Mouse (Mus musculus): Measurements from ENCODE around the gene Nat10. TPM values are rescaled to one million over a fixed set of nuclear protein-coding genes. Genes with fewer than 3 reads are reported as not detected.

Gene Nat10
- polyA plus RNA-seq, 1 experiment, result 0.52 TPM

- no peaks in the 10 kb centered on the region for H3K9me3 ChIP-seq (ENCODE audit: control insufficient read depth, low read length)
- TF ChIP-seq GATA1 (IDR thresholded peaks at IDR 0.05; ENCODE audit: low read length) (no peak), TAL1 (IDR thresholded peaks at IDR 0.05; ENCODE audit: low read length) (no peak)
- H3K4me3 ChIP-seq (replicated peaks), result no peak overlapping the region
- peaks cover 42% of the 10 kb centered on the region for H3K4me1 ChIP-seq (ENCODE audit: control insufficient read depth)
- no peaks in the 10 kb centered on the region for H3K27me3 ChIP-seq (ENCODE audit: control insufficient read depth)
- peaks cover 54% of the 10 kb centered on the region for H3K36me3 ChIP-seq (ENCODE audit: control insufficient read depth)
These were observed 55.2 kb downstream of the Nat10 start for GRCm38 (mm10) chr2:103705826-103706225.

- Histone ChIP-seq H3K36me3 (ENCODE audit: control insufficient read depth) (peaks cover 38% of the 10 kb centered on the region), H3K4me1 (ENCODE audit: control insufficient read depth) (peaks cover 39% of the 10 kb centered on the region), H3K4me3 (replicated peaks) (no peak overlapping the region), H3K27me3 (ENCODE audit: control insufficient read depth) (no peaks in the 10 kb centered on the region), H3K9me3 (ENCODE audit: control insufficient read depth, low read length) (no peaks in the 10 kb centered on the region)
- no peak for TF ChIP-seq GATA1 (IDR thresholded peaks at IDR 0.05; ENCODE audit: low read length)
- no peak for TF ChIP-seq TAL1 (IDR thresholded peaks at IDR 0.05; ENCODE audit: low read length)
These were observed 57.2 kb downstream of the Nat10 start for GRCm38 (mm10) chr2:103703865-103704264.

DNA sequence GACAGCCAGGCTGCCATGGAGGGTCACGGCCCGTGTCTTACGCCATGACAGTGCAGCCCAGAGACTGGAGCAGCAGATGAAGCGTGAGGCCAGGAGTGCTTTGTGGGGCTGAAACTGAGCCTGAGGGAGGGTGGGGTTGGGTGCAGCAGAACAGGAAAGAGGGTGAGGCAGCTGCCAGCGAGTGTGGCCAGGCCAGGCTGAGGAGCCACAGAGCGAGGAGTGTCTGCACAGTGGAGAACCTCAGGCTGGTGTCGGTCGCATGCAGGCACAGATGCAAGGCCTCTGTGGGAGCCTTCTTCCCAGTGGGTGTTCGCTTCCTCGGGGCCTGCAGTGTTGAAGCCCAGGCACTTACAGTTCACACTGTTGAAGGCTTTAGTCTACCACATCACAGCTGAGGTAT, 57.7 kb downstream of the Nat10 start:
- Histone ChIP-seq H3K9me3 (ENCODE audit: control insufficient read depth, low read length) (no peaks in the 10 kb centered on the region), H3K36me3 (ENCODE audit: control insufficient read depth) (peaks cover 33% of the 10 kb centered on the region), H3K27me3 (ENCODE audit: control insufficient read depth) (no peaks in the 10 kb centered on the region)

GRCm38 (mm10) chr2:103700514-103700913, 60.6 kb downstream of the Nat10 start:
- Histone ChIP-seq H3K27me3 (ENCODE audit: control insufficient read depth) (no peaks in the 10 kb centered on the region), H3K4me1 (ENCODE audit: control insufficient read depth) (peaks cover 11% of the 10 kb centered on the region; the same call in 1 of the 2 replicates)
- no peak for TF ChIP-seq TAL1 (IDR thresholded peaks at IDR 0.05; ENCODE audit: low read length)
- no peak for TF ChIP-seq GATA1 (IDR thresholded peaks at IDR 0.05; ENCODE audit: low read length)

More for the DNA sequence above, 57.7 kb downstream of the Nat10 start:
- TF ChIP-seq TAL1 (IDR thresholded peaks at IDR 0.05; ENCODE audit: low read length) (no peak), GATA1 (IDR thresholded peaks at IDR 0.05; ENCODE audit: low read length) (no peak)
- H3K4me3 ChIP-seq (replicated peaks), result no peak overlapping the region
- H3K4me1 ChIP-seq (ENCODE audit: control insufficient read depth), result peaks cover 39% of the 10 kb centered on the region

GRCm38 (mm10) chr2:103696177-103696576, 64.9 kb downstream of the Nat10 start:
- Histone ChIP-seq H3K27me3 (ENCODE audit: control insufficient read depth) (no peaks in the 10 kb centered on the region), H3K4me3 (replicated peaks) (no peak overlapping the region), H3K9me3 (ENCODE audit: control insufficient read depth, low read length) (no peaks in the 10 kb centered on the region), H3K36me3 (ENCODE audit: control insufficient read depth) (no peaks in the 10 kb centered on the region), H3K4me1 (ENCODE audit: control insufficient read depth) (no peaks in the 10 kb centered on the region; the same call in 1 of the 2 replicates)
- no peak for TF ChIP-seq GATA1 (IDR thresholded peaks at IDR 0.05; ENCODE audit: low read length)
- TF ChIP-seq TAL1 (IDR thresholded peaks at IDR 0.05; ENCODE audit: low read length), result no peak

More at GRCm38 (mm10) chr2:103700514-103700913, 60.6 kb downstream of the Nat10 start:
- no peak overlapping the region for H3K4me3 ChIP-seq (replicated peaks)
- H3K36me3 ChIP-seq (ENCODE audit: control insufficient read depth), result peaks cover 12% of the 10 kb centered on the region
- H3K9me3 ChIP-seq (ENCODE audit: control insufficient read depth, low read length), result no peaks in the 10 kb centered on the region

DNA sequence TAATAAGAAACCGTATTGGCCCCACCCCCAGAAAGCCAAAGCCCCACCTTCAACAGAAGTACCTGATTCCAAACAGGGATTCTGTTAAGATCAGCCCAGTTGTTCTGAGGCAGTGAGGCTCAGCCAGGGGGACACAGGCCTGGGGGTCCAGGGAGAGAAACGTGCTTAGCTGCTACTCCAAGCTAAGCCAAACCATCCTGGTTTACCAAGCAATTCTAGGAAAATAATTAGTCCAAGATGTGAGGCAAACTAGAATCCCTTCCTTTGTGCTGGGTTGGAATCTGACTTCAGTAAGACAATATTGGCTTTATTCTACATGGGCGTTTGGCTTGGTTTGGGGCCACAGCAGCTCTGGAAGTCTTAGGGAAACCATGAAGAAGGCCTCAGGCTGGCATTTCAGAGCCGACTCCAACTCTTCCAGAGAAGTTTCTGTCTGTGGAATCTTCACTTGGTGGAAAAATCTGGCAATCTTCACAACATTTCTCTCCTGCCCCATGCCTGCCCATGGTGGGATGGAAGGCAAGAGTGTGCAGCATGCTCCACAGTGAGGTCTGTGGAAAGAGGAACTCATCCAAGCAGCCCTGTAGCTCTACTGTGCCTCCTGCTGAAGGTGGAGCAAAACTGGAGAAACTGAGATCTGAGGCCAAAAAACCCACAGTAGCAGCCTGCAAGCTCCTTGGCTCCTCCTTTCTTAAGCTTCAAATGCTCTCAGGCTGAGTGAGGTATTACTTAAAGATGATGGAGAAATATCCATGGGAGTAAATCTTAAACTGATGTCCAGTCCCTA, 66.1 kb downstream of the Nat10 start:
- Histone ChIP-seq H3K27me3 (ENCODE audit: control insufficient read depth) (no peaks in the 10 kb centered on the region), H3K9me3 (ENCODE audit: control insufficient read depth, low read length) (no peaks in the 10 kb centered on the region), H3K4me3 (replicated peaks) (no peak overlapping the region), H3K4me1 (ENCODE audit: control insufficient read depth) (no peaks in the 10 kb centered on the region), H3K36me3 (ENCODE audit: control insufficient read depth) (no peaks in the 10 kb centered on the region)
- TF ChIP-seq GATA1 (IDR thresholded peaks at IDR 0.05; ENCODE audit: low read length), result no peak
- TF ChIP-seq TAL1 (IDR thresholded peaks at IDR 0.05; ENCODE audit: low read length), result no peak

DNA sequence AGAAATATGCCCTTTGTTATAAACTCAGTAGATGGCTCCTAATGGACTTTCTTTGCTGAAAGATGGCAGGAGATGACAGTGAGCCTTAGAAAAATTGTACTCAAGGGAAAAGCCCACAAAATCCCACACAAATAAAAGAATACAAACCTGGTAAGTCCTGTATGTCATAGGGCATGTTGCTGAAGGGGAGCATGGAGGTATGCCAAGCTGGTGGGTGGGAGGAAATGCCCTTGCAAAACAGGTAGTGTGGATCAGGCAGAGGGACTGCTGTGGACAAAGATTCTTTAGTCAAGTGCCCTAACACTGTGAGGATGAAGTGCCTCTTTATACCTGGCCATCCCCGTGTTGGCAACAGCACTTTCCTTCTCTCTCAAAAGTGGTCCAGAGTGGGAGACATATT, 68.3 kb downstream of the Nat10 start:
- H3K4me1 ChIP-seq (ENCODE audit: control insufficient read depth), result no peaks in the 10 kb centered on the region
- no peaks in the 10 kb centered on the region for H3K27me3 ChIP-seq (ENCODE audit: control insufficient read depth)
- no peak for TF ChIP-seq GATA1 (IDR thresholded peaks at IDR 0.05; ENCODE audit: low read length)
- TF ChIP-seq TAL1 (IDR thresholded peaks at IDR 0.05; ENCODE audit: low read length), result no peak
- H3K4me3 ChIP-seq (replicated peaks), result no peak overlapping the region
- no peaks in the 10 kb centered on the region for H3K36me3 ChIP-seq (ENCODE audit: control insufficient read depth)
- no peaks in the 10 kb centered on the region for H3K9me3 ChIP-seq (ENCODE audit: control insufficient read depth, low read length)

GRCm38 (mm10) chr2:103691278-103691677, 69.8 kb downstream of the Nat10 start:
- Histone ChIP-seq H3K4me1 (ENCODE audit: control insufficient read depth) (no peaks in the 10 kb centered on the region), H3K27me3 (ENCODE audit: control insufficient read depth) (no peaks in the 10 kb centered on the region), H3K9me3 (ENCODE audit: control insufficient read depth, low read length) (no peaks in the 10 kb centered on the region), H3K4me3 (replicated peaks) (no peak overlapping the region), H3K36me3 (ENCODE audit: control insufficient read depth) (no peaks in the 10 kb centered on the region)
- TF ChIP-seq TAL1 (IDR thresholded peaks at IDR 0.05; ENCODE audit: low read length) (no peak), GATA1 (IDR thresholded peaks at IDR 0.05; ENCODE audit: low read length) (no peak)

DNA sequence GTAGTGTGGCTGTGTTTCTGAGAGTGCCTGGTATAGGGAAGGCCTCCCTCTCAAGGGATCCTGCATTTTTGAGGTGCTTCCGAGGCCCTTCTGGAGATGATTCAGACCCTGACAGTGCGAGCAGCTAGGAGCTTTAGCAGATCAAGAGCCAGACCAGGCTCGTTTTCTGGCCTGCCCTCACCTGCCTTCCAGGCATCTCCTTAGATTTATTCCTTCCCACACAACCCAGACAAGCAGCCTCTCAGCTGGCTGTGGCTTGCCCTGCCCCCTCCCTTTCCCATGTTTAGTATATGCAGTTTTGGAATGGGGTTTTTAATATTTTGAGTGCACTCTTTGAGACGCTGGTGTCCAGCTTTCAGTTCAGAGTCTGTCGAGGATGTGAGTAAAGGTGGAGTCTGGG, 70.2 kb downstream of the Nat10 start:
- no peak overlapping the region for H3K4me3 ChIP-seq (replicated peaks)
- H3K4me1 ChIP-seq (ENCODE audit: control insufficient read depth), result no peaks in the 10 kb centered on the region
- no peaks in the 10 kb centered on the region for H3K27me3 ChIP-seq (ENCODE audit: control insufficient read depth)
- no peaks in the 10 kb centered on the region for H3K9me3 ChIP-seq (ENCODE audit: control insufficient read depth, low read length)
- no peaks in the 10 kb centered on the region for H3K36me3 ChIP-seq (ENCODE audit: control insufficient read depth)
- TF ChIP-seq GATA1 (IDR thresholded peaks at IDR 0.05; ENCODE audit: low read length), result no peak
- TF ChIP-seq TAL1 (IDR thresholded peaks at IDR 0.05; ENCODE audit: low read length), result no peak

All from erythroblast, embryonic 14.5 days (primary cell).